Mouse (Mus musculus): ENCODE measurements around the gene Map3k14. TPM values are rescaled to one million over a fixed set of nuclear protein-coding genes. Genes with fewer than 3 reads are reported as not detected.
A peak's percentile ranks its signal among the peaks of the same experiment; 100 is the strongest.

Map3k14 gene
- polyA plus RNA-seq, 1 experiment from 2014 or later: 4.7 TPM

DNA sequence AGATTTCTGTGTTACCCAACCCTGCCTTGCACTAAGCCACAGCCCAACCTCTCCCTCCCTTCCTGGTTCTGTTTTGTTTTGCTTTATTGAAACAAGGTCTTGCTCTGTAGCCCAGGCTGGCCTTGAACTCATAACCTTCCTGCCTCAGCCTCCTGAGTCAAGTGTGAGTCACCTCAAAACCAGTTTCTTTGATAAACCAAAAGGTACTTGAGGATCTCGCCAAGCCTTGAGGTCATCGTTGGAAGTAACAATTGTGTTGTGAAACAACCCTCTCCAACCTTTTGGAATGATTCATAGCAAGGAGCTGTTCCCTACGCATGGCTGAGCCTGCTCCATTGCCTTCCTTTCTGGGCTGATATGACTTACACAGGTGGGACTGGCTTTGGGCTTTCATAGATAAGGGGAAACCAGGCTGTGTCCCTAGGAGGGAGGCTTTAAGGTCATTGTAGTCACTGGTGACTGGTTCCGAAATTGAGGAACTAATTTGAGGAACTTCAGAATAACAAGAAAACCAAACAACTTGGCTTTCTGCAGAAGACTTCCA is 9.3 kb downstream of the Map3k14 start:
- 90% methylated on average over 4 of the region's 4 CpGs for WGBS

DNA sequence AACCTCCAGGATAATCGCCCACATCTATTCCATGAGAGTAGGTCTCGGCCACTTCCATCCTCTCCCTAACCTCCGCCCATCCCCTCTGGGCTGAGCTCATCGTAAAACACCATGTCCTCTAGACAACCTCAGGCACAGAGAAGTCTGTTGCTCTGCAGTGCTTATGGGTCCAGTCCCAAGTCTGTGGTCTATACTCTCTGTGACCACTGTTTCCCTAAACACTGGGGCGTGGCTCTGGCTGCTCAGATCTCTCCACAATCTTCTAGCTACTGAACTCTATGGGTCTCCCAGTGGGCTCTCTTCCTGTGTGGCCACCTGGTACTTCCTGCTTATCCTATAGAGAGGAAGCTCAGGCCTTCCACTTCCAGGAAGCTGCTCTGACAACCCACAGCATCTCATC is 13.7 kb downstream of the Map3k14 start:
- Histone ChIP-seq H3K36me3 (no peaks in the 10 kb centered on the region), H3K27ac (no peak overlapping the region), H3K4me2 (replicated peaks) (no peak overlapping the region), H3K9ac (no peak overlapping the region), H3K9me3 (no peaks in the 10 kb centered on the region), H3K4me3 (no peak overlapping the region), H3K27me3 (no peaks in the 10 kb centered on the region), H3K4me1 (peaks cover 9% of the 10 kb centered on the region; the same call in 1 of the 2 replicates)
- ATAC-seq (ENCODE audit: insufficient number of reproducible peaks, insufficient read depth, low FRiP score, low TSS enrichment): no peak
- WGBS: 86% methylated on average over 5 of the region's 5 CpGs

More for the DNA sequence above, 9.3 kb downstream of the Map3k14 start:
- Histone ChIP-seq H3K9ac (no peak overlapping the region), H3K4me1 (peaks cover 10% of the 10 kb centered on the region), H3K36me3 (no peaks in the 10 kb centered on the region), H3K4me2 (replicated peaks) (no peak overlapping the region), H3K9me3 (no peaks in the 10 kb centered on the region), H3K27me3 (no peaks in the 10 kb centered on the region), H3K4me3 (no peak overlapping the region), H3K27ac (no peak overlapping the region)
- ATAC-seq (ENCODE audit: insufficient number of reproducible peaks, insufficient read depth, low FRiP score, low TSS enrichment): no peak

DNA sequence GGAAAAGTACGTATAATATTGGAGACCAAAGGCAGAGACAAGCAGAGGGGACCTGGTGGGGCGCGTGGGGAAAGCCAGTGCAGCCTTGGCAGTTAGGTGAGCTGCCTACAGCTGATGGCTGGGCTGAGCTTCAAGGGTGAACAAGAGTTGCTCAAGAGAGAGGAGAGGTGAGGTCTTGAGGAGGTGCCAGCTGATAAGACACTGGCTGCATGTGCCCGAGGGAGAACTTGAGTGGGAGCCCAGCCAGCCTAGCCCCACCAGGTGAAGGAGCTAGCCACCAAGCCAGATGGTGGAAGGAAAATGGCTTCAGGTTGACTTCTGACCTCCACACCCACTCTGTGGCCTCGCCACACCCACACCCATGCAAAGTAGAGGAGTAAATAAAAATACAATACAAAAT is 14.9 kb downstream of the Map3k14 start:
- Histone ChIP-seq H3K9me3 (no peaks in the 10 kb centered on the region), H3K4me3 (no peak overlapping the region), H3K9ac (no peak overlapping the region), H3K4me1 (peaks cover 20% of the 10 kb centered on the region), H3K27me3 (no peaks in the 10 kb centered on the region), H3K36me3 (no peaks in the 10 kb centered on the region), H3K27ac (no peak overlapping the region), H3K4me2 (replicated peaks) (no peak overlapping the region)
- ATAC-seq (ENCODE audit: insufficient number of reproducible peaks, insufficient read depth, low FRiP score, low TSS enrichment): no peak
- 94% methylated on average over 5 of the region's 5 CpGs for WGBS

DNA sequence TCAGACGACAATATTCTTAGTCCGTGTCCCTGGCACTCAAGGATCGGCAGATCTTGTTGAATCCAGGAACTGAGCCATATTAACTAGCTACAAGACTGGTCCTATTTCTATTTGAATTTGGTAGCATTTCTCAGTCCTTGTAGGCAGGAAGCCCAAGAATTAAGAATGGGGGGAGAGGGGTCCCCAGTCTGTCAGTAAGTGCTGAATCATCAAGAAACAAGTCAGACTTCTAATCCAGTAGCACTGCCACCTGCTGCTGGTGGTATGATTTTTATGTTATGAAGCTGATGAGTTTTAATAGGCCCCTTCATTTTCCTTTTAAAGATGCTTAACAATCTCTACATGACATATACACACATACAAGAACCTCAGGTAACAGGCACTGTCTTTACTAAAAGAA is 16.9 kb downstream of the Map3k14 start:
- Histone ChIP-seq H3K9me3 (no peaks in the 10 kb centered on the region), H3K36me3 (no peaks in the 10 kb centered on the region), H3K9ac (no peak overlapping the region), H3K4me3 (no peak overlapping the region), H3K27ac (no peak overlapping the region), H3K4me1 (peaks cover 33% of the 10 kb centered on the region), H3K4me2 (replicated peaks) (no peak overlapping the region), H3K27me3 (no peaks in the 10 kb centered on the region)
- 93% methylated on average over 3 of the region's 3 CpGs for WGBS
- ATAC-seq (ENCODE audit: insufficient number of reproducible peaks, insufficient read depth, low FRiP score, low TSS enrichment): no peak

DNA sequence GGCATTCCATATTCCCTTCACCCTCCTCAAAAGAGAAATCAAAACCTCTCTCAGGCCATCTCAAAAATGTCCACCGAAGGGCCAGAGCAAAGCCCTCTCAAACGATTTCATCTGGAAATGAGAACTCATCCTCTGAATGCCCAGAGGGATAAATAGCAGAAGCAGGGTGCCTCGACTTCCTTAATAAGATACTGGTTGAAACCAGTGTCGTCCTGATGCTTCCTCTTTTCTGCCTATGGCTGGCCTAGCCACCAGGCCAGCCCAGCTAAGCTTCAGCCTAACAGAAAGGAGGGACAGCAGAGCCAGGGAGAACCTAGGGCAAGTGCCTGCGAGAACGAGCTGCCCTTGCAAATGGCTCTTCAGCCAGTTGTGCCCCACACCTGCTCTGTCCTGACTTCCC is 17.8 kb downstream of the Map3k14 start:
- ATAC-seq (ENCODE audit: insufficient number of reproducible peaks, insufficient read depth, low FRiP score, low TSS enrichment): no peak
- no peaks in the 10 kb centered on the region for H3K36me3 ChIP-seq
- H3K9ac ChIP-seq: no peak overlapping the region
- 52% methylated on average over 6 of the region's 6 CpGs for WGBS
- H3K4me1 ChIP-seq: peaks cover 35% of the 10 kb centered on the region
- H3K9me3 ChIP-seq: no peaks in the 10 kb centered on the region
- no peaks in the 10 kb centered on the region for H3K27me3 ChIP-seq
- H3K4me2 ChIP-seq (replicated peaks): no peak overlapping the region
- 0 out of 2 replicates have a peak overlapping the region, but pooled peaks have one; percentile 30 for H3K27ac ChIP-seq
- H3K4me3 ChIP-seq: no peak overlapping the region

DNA sequence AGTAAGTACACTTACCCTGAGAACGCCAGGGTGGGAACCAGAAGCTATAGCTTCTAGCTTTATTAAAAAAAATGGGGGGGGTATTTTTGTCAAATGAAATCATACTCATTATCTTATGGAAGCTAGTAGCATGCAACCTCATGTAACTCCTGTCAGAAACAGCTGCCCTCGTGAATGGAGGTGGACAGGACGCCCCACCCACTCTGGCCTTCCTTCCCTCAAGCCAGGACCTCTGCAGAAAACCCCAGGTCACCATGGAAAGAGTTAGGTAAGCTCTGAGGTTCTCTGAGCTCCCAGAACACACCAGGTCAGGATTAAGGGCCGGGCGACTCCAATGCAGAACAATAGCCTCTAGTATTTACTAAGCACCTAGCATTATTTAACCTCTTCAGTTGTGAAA is 18.4 kb downstream of the Map3k14 start:
- Histone ChIP-seq H3K27me3 (no peaks in the 10 kb centered on the region), H3K4me3 (no peak overlapping the region), H3K9ac (no peak overlapping the region), H3K9me3 (no peaks in the 10 kb centered on the region), H3K4me1 (peaks cover 35% of the 10 kb centered on the region), H3K4me2 (replicated peaks) (no peak overlapping the region), H3K27ac (no peak overlapping the region), H3K36me3 (no peaks in the 10 kb centered on the region)
- no peak for ATAC-seq (ENCODE audit: insufficient number of reproducible peaks, insufficient read depth, low FRiP score, low TSS enrichment)
- WGBS: 50% methylated on average over 5 of the region's 5 CpGs

DNA sequence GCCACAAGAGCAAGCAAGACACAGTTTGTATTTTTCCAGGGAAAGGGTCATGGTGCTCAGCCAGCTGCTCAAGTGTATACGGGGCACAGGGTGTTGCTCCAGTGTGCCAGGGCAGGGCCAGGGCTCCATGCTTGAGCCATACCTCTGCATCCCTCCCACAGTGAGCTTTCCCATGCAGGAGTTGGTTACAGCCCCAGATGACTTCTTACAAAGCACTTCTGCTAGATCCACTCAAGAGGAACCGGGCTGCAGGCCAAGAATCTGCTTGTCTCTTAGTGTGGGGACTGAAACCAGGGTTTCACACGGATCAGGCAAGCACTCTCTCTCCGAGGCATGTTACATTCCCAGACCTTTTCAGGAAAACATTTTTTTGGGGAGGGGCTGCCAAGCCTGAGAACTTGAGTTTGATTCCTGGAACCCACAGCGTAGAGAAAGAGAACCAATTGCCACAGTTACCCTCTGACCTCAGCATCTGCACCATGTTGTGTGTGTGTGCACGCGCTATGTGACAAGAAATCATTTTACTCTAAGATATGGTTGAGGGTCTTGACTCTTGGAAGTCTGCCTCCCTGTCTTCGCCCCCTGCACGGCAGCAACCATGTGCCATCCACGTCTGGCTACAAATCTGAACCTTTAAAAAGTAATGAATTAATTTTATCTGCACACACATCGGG is 19.6 kb downstream of the Map3k14 start:
- H3K27me3 ChIP-seq: no peaks in the 10 kb centered on the region
- no peak overlapping the region for H3K9ac ChIP-seq
- H3K4me3 ChIP-seq: no peak overlapping the region
- H3K9me3 ChIP-seq: no peaks in the 10 kb centered on the region
- ATAC-seq (ENCODE audit: insufficient number of reproducible peaks, insufficient read depth, low FRiP score, low TSS enrichment): no peak
- H3K4me1 ChIP-seq: peaks cover 35% of the 10 kb centered on the region
- H3K4me2 ChIP-seq (replicated peaks): no peak overlapping the region
- peak overlapping the region; percentile 55; the same call in 1 of the 2 replicates for H3K27ac ChIP-seq
- WGBS: 66% methylated on average over 11 of the region's 11 CpGs
- no peaks in the 10 kb centered on the region for H3K36me3 ChIP-seq

DNA sequence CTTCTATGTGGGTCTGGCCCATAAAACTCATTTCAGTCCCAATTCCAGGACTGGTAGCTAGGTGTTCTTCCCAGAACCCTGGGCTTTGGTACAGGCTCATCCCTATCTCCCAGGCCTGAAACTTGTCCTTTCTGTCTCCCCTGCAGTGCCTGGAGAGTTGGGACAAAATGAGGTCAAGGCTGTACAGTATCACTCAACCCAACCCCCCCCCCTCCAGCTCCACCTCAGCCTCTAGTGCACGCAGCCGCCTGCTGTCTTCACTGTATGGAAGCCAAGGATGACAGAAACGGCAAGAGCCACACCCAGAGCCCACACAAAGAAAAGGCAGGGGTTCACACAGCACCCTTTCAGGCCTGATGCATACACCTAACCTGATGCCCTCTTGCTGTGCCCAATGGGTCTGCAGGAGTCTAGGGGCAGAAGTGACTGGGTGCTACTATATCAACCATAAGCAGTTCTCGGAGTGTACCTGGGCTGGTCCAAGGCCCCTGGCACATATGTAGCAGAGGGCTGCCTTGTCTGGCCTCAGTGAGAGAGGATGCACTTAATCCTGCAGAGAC is 20.5 kb downstream of the Map3k14 start:
- WGBS: 70% methylated on average over 4 of the region's 4 CpGs
- no peaks in the 10 kb centered on the region for H3K36me3 ChIP-seq
- no peaks in the 10 kb centered on the region for H3K9me3 ChIP-seq
- no peaks in the 10 kb centered on the region for H3K27me3 ChIP-seq
- H3K4me3 ChIP-seq: no peak overlapping the region
- H3K4me1 ChIP-seq: peaks cover 35% of the 10 kb centered on the region
- no peak overlapping the region for H3K4me2 ChIP-seq (replicated peaks)
- no peak for ATAC-seq (ENCODE audit: insufficient number of reproducible peaks, insufficient read depth, low FRiP score, low TSS enrichment)
- no peak overlapping the region for H3K9ac ChIP-seq
- no peak overlapping the region for H3K27ac ChIP-seq

DNA sequence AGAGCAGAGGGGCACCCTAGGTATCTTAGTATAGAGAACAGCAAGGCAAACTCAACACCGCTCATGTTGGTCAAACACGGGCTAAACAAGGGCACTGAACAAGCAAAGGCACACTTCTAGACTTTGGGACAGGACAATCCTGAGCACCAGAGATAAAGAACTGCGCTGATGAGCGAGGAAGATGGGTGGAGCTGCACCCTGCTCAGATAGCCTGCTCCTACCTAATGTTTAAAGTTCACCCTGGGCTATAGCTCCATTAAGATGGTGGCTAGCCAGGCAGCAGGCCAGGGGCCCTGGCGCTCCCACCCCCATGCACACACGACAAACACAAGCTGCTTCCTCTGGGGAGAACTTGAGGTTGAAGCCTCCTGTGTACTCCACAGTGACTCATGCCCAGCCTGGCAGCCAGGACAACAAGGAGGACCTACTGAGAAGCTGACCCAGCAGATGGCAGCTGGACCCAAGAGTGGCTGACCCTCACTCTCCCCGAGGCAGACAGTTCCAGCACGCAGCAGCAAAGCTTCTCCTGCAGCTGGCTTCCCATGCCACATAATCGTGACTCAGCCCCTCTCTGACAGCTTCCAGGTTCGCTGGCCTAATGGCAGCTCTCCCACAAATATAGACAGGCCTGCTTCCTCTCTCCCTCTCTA is 21.1 kb downstream of the Map3k14 start:
- Histone ChIP-seq H3K27me3 (no peaks in the 10 kb centered on the region), H3K4me1 (peaks cover 35% of the 10 kb centered on the region), H3K4me3 (no peak overlapping the region), H3K9me3 (no peaks in the 10 kb centered on the region), H3K27ac (no peak overlapping the region), H3K36me3 (0 out of 2 replicates have a peak, but pooled peaks cover 1% of the 10 kb centered on the region), H3K4me2 (replicated peaks) (no peak overlapping the region), H3K9ac (no peak overlapping the region)
- WGBS: 76% methylated on average over 10 of the region's 10 CpGs
- ATAC-seq (ENCODE audit: insufficient number of reproducible peaks, insufficient read depth, low FRiP score, low TSS enrichment): no peak

DNA sequence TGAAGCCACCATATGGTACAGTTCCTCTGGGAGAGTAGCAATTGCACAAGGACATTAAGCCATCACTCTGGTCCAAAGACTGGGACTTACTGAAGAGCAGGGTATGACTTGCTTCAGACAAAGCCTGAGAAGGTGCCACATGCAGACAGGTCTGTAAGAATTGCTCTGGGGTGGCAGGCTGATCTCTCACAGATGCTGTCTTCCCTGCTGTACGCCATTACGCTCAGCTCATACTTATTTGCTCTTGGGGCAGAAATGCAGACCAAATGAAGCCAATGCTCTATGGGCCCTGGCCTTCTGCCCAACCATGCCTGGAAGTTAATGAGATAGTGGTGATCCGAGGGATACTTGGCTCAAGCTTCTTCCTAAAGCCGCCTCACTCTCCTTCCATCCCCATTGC is 22.4 kb downstream of the Map3k14 start:
- Histone ChIP-seq H3K4me3 (no peak overlapping the region), H3K27ac (no peak overlapping the region), H3K9me3 (no peaks in the 10 kb centered on the region), H3K4me1 (peaks cover 35% of the 10 kb centered on the region), H3K4me2 (replicated peaks) (no peak overlapping the region), H3K9ac (no peak overlapping the region), H3K27me3 (no peaks in the 10 kb centered on the region), H3K36me3 (peaks cover 7% of the 10 kb centered on the region; the same call in 1 of the 2 replicates)
- ATAC-seq (ENCODE audit: insufficient number of reproducible peaks, insufficient read depth, low FRiP score, low TSS enrichment): no peak
- 91% methylated on average over 4 of the region's 4 CpGs for WGBS

DNA sequence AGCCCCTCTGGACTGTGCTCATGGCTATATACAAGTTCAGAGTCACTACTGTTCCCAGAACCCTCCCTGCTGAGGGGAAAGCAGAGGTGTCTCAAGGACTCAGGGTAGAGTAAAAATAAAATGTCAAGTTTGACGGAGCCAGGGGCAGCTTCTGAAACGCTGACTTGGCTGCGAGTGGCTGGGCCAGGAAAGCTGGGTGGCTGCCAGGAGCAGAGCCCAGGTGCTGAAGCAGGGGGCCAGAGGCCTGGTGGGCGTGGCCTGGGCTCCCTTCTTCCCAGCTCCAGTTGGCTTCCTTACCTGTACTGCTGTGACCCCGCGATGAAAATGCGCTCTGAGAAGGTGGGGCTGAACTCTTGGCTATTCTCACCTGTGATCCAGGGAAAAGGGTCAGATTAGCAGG is 26.5 kb downstream of the Map3k14 start:
- 43% methylated on average over 7 of the region's 7 CpGs for WGBS
- no peaks in the 10 kb centered on the region for H3K27me3 ChIP-seq
- H3K4me2 ChIP-seq (replicated peaks): no peak overlapping the region
- H3K9me3 ChIP-seq: no peaks in the 10 kb centered on the region
- ATAC-seq (ENCODE audit: insufficient number of reproducible peaks, insufficient read depth, low FRiP score, low TSS enrichment): no peak
- peaks cover 2% of the 10 kb centered on the region; the same call in 1 of the 2 replicates for H3K4me1 ChIP-seq
- H3K27ac ChIP-seq: no peak overlapping the region
- H3K4me3 ChIP-seq: no peak overlapping the region
- H3K9ac ChIP-seq: no peak overlapping the region
- H3K36me3 ChIP-seq: peaks cover 36% of the 10 kb centered on the region

DNA sequence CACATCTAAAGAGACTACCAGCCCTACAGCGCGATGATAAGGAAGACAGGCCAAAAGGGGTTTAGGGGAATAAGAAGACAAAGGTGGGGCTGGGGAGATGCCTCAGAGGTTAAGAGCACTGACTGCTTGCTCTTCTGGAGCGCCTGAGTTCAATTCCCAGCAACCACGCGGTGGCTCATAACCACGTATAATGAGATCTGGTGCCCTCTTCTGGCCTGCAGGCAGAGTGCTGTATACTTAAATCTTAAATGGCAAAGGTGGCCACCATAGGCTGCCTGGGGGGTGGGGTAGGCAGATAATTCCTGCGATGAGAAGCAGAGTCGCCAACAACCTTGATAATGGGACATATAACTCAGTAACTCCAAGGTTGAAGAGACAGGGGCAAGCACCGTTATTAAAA is 29.5 kb downstream of the Map3k14 start:
- Histone ChIP-seq H3K27me3 (no peaks in the 10 kb centered on the region), H3K9ac (no peak overlapping the region), H3K9me3 (no peaks in the 10 kb centered on the region), H3K4me1 (peaks cover 8% of the 10 kb centered on the region; the same call in 1 of the 2 replicates), H3K4me3 (no peak overlapping the region), H3K36me3 (peaks cover 36% of the 10 kb centered on the region), H3K27ac (no peak overlapping the region), H3K4me2 (replicated peaks) (no peak overlapping the region)
- WGBS: 69% methylated on average over 9 of the region's 9 CpGs
- ATAC-seq (ENCODE audit: insufficient number of reproducible peaks, insufficient read depth, low FRiP score, low TSS enrichment): no peak
